Mouse (Mus musculus) hindbrain, embryonic 11.5 days (tissue): ENCODE results near the gene Calm5. TPM values are rescaled to one million over a fixed set of nuclear protein-coding genes. Genes with fewer than 3 reads are reported as not detected.
"Not testable (repeated sequence)": the region's sequence is repeated elsewhere in the genome, so short reads cannot be mapped to it uniquely, and the experiment has no call there.

ENCODE experiments used
- ATAC-seq: fragments of 200-750 bp; cut with Nextera tagmentation; 2 replicates; pipeline ENCODE4 v1.8.0; 2017; ENCODE audit warnings: mild to moderate bottlenecking, moderate TSS enrichment, moderate library complexity; ENCODE audit not compliant: low FRiP score
- DNase-seq: peaks from one replicate; pipeline ENCODE4 v3.0.0-alpha.2; 2015; ENCODE audit warnings: low spot score
- H3K27ac ChIP-seq: fragments of 300-500 bp; sonication (generic); 2 replicates; pipeline ENCODE4 v1.5.1; 2014; ENCODE audit warnings: mild to moderate bottlenecking, low read depth, low read length
- H3K27me3 ChIP-seq: fragments of 300-500 bp; sonication (generic); 2 replicates; pipeline ENCODE4 v1.6.1; 2014; ENCODE audit warnings: mild to moderate bottlenecking, low read length, moderate library complexity, mixed read lengths; ENCODE audit not compliant: control insufficient read depth, insufficient read depth
- H3K36me3 ChIP-seq: fragments of 300-500 bp; sonication (generic); 2 replicates; pipeline ENCODE4 v1.6.1; 2014; ENCODE audit warnings: mild to moderate bottlenecking, low read length, moderate library complexity, mixed read lengths; ENCODE audit not compliant: control insufficient read depth, insufficient read depth
- H3K4me1 ChIP-seq: fragments of 300-500 bp; sonication (generic); replicated peaks from 2 replicates; pipeline ENCODE4 v1.6.1; 2014; ENCODE audit warnings: low read length, mixed read lengths; ENCODE audit not compliant: control insufficient read depth, insufficient read depth
- H3K4me2 ChIP-seq: fragments of 300-500 bp; sonication (generic); replicated peaks from 2 replicates; pipeline ENCODE4 v1.6.1; 2014; ENCODE audit warnings: mild to moderate bottlenecking, low read depth, low read length
- H3K4me3 ChIP-seq: fragments of 300-500 bp; sonication (generic); 2 replicates; pipeline ENCODE4 v1.5.1; 2014; ENCODE audit warnings: low read depth, low read length
- H3K9ac ChIP-seq: fragments of 300-500 bp; sonication (generic); 2 replicates; pipeline ENCODE4 v1.6.1; 2014; ENCODE audit warnings: low read depth, low read length
- H3K9me3 ChIP-seq: fragments of 300-500 bp; sonication (generic); 2 replicates; pipeline ENCODE4 v1.6.1; 2016; ENCODE audit warnings: low read length; ENCODE audit not compliant: control insufficient read depth
- WGBS: fragments of 180-500 bp; shearing (Covaris S2); extraction: QIAGEN DNeasy Blood & Tissue Kit; methylation state at CpG from one replicate; pipeline ENCODE4 v1.1.7; 2014; 5-methylcytosine and 5-hydroxymethylcytosine counted together
- polyA plus RNA-seq: library from polyadenylated mRNA; unstranded; fragments of >200 nt; fragmentation: Nextera tagmentation; extraction: Ambion mirVana; gene quantifications from 2 replicates; pipeline ENCODE4 v1.2.1, GENCODE M21; 2014

Gene Calm5
- polyA plus RNA-seq, 1 experiment from 2014 or later = not detected

GRCm38 (mm10) chr13:3825726-3826125, 28.2 kb upstream of the Calm5 start:
- Histone ChIP-seq H3K4me2 (no peak overlapping the region), H3K4me1 (no peaks in the 10 kb centered on the region), H3K4me3 (no peak overlapping the region), H3K27ac (no peak overlapping the region), H3K9ac (no peak overlapping the region), H3K36me3 (no peaks in the 10 kb centered on the region), H3K9me3 (no peaks in the 10 kb centered on the region), H3K27me3 (no peaks in the 10 kb centered on the region)
- DNase-seq (no peak), ATAC-seq (no peak)

- no peak overlapping the region for H3K9ac ChIP-seq
- H3K36me3 ChIP-seq = no peaks in the 10 kb centered on the region
- no peak for DNase-seq
- WGBS = 82% methylated on average over 5 of the region's 5 CpGs
- no peak overlapping the region for H3K4me3 ChIP-seq
- H3K4me2 ChIP-seq = no peak overlapping the region
- no peaks in the 10 kb centered on the region for H3K4me1 ChIP-seq
- ATAC-seq = no peak
- H3K27me3 ChIP-seq = no peaks in the 10 kb centered on the region
- H3K9me3 ChIP-seq = no peaks in the 10 kb centered on the region
- H3K27ac ChIP-seq = no peak overlapping the region
These were observed 22.4 kb upstream of the Calm5 start for GRCm38 (mm10) chr13:3831546-3831945.

- WGBS = 65% methylated on average over 1 of the region's 1 CpGs
- Histone ChIP-seq H3K4me3 (no peak overlapping the region), H3K9me3 (no peaks in the 10 kb centered on the region), H3K27ac (no peak overlapping the region), H3K27me3 (no peaks in the 10 kb centered on the region), H3K36me3 (no peaks in the 10 kb centered on the region), H3K4me1 (no peaks in the 10 kb centered on the region), H3K9ac (no peak overlapping the region), H3K4me2 (no peak overlapping the region)
- ATAC-seq = no peak
- DNase-seq = no peak
These were observed 22.0 kb upstream of the Calm5 start for GRCm38 (mm10) chr13:3831994-3832393.

GRCm38 (mm10) chr13:3832450-3832849, 21.5 kb upstream of the Calm5 start:
- Histone ChIP-seq H3K9ac (no peak overlapping the region), H3K4me3 (no peak overlapping the region), H3K9me3 (no peaks in the 10 kb centered on the region), H3K4me2 (no peak overlapping the region), H3K27ac (no peak overlapping the region), H3K4me1 (no peaks in the 10 kb centered on the region), H3K27me3 (no peaks in the 10 kb centered on the region), H3K36me3 (no peaks in the 10 kb centered on the region)
- no peak for DNase-seq
- no peak for ATAC-seq
- WGBS = 78% methylated on average over 2 of the region's 2 CpGs

GRCm38 (mm10) chr13:3833644-3834043, 20.3 kb upstream of the Calm5 start:
- H3K4me2 ChIP-seq, DNase-seq: not testable (repeated sequence)

DNA sequence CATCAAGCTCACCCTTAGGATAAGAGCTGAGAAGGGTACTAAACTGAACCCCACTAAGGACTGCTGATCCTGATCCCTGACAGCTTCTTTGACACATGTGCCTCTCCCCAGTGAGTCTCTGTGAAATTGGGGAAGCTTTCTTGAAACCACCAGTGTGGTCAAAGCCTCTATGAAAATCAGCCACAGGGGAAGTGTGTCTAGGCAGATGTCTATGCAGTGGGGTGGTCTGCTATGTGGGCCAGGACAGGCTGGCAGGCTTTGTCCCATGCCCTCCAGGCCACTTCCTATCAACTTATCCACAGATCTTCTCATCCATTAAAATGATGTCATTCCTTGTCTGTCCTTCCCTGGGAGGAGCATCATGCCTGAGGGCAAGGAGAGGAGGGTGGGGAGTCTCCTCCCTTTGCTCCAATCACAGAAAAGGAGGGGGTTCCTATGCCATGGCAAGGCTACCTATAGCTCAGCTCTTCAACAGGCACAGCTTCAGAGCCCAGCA, 16.6 kb upstream of the Calm5 start, which contains the start of gene Calm4:
Gene Calm4 (plus strand): TSS at position 446 of the 496 bp plus-strand sequence.
- DNase-seq, H3K9me3 ChIP-seq, H3K27me3 ChIP-seq, H3K4me1 ChIP-seq, ATAC-seq, H3K4me2 ChIP-seq, H3K4me3 ChIP-seq, H3K9ac ChIP-seq, H3K36me3 ChIP-seq, H3K27ac ChIP-seq: not testable (repeated sequence)

More at GRCm38 (mm10) chr13:3833644-3834043, 20.3 kb upstream of the Calm5 start:
- H3K4me3 ChIP-seq, H3K9me3 ChIP-seq, H3K36me3 ChIP-seq, H3K9ac ChIP-seq, H3K4me1 ChIP-seq, H3K27ac ChIP-seq, H3K27me3 ChIP-seq, ATAC-seq: not testable (repeated sequence)

DNA sequence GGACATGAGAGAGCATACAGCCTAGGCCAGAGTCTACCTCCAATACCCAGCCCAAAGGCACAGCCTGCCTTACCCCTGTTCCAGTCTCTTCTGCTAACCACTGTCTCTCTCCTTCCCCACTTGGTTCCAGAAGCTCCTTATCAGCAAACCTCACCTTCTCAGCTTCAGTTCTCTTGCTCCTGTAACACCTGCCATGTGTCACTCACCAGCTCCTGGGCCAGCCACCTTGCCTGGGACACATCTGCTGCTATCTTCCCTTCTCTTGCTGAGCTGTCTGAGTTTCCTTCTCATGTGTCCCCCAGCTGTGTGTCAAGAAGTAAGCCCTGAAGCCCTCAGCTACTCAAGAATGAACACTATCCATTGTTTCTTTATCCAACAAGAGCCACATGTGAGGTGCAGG, 13.3 kb upstream of the Calm5 start:
- H3K4me3 ChIP-seq = not testable (repeated sequence)

GRCm38 (mm10) chr13:3850330-3850729, 3.6 kb upstream of the Calm5 start:
- no peak overlapping the region for H3K27ac ChIP-seq
- no peak overlapping the region for H3K4me3 ChIP-seq
- no peak for DNase-seq
- H3K9ac ChIP-seq = no peak overlapping the region
- H3K4me1 ChIP-seq = no peaks in the 10 kb centered on the region
- H3K4me2 ChIP-seq = no peak overlapping the region
- no peaks in the 10 kb centered on the region for H3K9me3 ChIP-seq
- H3K27me3 ChIP-seq = no peaks in the 10 kb centered on the region
- ATAC-seq = no peak
- H3K36me3 ChIP-seq = no peaks in the 10 kb centered on the region
- WGBS = 56% methylated on average over 1 of the region's 1 CpGs

More for the DNA sequence above, 13.3 kb upstream of the Calm5 start:
- not testable (repeated sequence) for H3K36me3 ChIP-seq, H3K27me3 ChIP-seq, H3K9ac ChIP-seq, H3K27ac ChIP-seq, H3K9me3 ChIP-seq, DNase-seq, ATAC-seq, H3K4me1 ChIP-seq, H3K4me2 ChIP-seq

DNA sequence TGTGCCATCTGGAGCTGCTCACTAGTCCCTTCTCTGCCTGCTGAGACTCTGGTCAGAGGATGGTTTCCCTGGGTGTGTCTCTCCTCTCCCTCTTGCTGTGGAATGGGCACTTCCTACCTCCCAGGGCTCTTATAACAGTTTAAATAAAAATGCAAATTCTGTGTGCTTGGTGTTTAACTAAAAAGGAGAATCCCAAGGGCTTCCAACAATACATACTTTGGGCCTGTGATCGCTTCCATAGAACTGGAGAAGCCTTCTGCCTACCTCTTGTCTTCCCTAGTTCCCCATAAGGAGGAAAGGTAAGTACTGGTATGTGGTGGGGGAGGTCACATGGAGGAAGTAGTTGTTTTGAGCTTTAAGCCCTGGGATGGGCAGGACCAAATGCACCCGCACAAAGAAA, 883 bp downstream of the Calm5 start:
- DNase-seq (no peak), ATAC-seq (no peak)
- Histone ChIP-seq H3K9me3 (no peaks in the 10 kb centered on the region), H3K4me2 (no peak overlapping the region), H3K36me3 (no peaks in the 10 kb centered on the region), H3K27me3 (no peaks in the 10 kb centered on the region), H3K4me3 (no peak overlapping the region), H3K9ac (no peak overlapping the region), H3K27ac (no peak overlapping the region), H3K4me1 (no peaks in the 10 kb centered on the region)
- 88% methylated on average over 2 of the region's 2 CpGs for WGBS
